In the genomic region with DNA sequence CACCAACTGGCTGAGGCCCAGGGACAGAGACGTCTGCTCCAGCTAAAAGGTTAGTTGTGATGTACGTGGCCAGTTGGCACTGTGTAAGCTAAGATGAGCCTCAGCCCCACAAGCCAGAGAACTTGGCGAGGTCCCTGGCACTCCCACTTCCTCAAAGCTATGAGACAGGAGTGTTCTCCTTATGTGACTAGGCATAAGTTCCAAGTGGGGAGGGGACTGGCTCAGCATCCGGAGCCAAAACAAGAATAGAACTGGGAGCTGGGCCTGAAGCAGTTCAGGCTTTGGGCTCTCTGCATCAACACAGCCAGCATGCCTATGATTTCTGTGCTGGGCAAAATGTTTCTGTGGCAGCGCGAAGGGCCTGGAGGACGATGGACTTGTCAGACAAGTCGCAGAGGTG, we compare ENCODE assay signal across 8 mouse cellular contexts. TPM values are rescaled to one million over a fixed set of nuclear protein-coding genes. Genes with fewer than 3 reads are reported as not detected.
DNase-seq lines count a peak whose midpoint lies in the region; ATAC-seq and TF ChIP-seq lines count a peak whose summit lies in the region.
"Had no signal": no experiment of that assay in that cellular context is flagged by ENCODE, and none has a peak within 500 bp of the region (broad histone marks: within the 10 kb centered on the region; RNA-seq: fewer than 3 reads in every experiment).

No protein-coding gene starts in this region.

- no peak for TF ChIP-seq CTCF in MEL (IDR thresholded peaks at IDR 0.05 in 2 of 3, conservative IDR thresholded peaks at IDR 0.05 in 1 of 3; ENCODE audit: control insufficient read depth in 1 of 3, insufficient read depth in 1 of 3, low read depth in 2 of 3, low read length in 3 of 3, poor library complexity in 1 of 3, severe bottlenecking in 1 of 3)
- TF ChIP-seq CTCF in forebrain, postnatal 0 days (IDR thresholded peaks at IDR 0.05; ENCODE audit: low read depth) = no peak

- DNase-seq in 3T3-L1 (ENCODE audit: low read depth, low spot score) (peak; percentile 51), MEL (ENCODE audit: low read depth, low spot score) (peak; percentile 40)
- peak; percentile 80 for DNase-seq in forebrain, postnatal 0 days
- peak; percentile 57 for DNase-seq in right cerebral cortex, postnatal 4 days
- DNase-seq in urinary bladder, adult 2 months (ENCODE audit: low spot score) = no peak

- H3K4me1 ChIP-seq in MEL (ENCODE audit: control insufficient read depth in 1 of 2, insufficient read depth in 2 of 2, low read length in 2 of 2) = no peaks in the 10 kb centered on the region
- peaks cover 7% of the 10 kb centered on the region; the same call in 1 of the 2 replicates for H3K4me1 ChIP-seq in forebrain, postnatal 0 days (ENCODE audit: insufficient read depth)
- H3K4me1 ChIP-seq in hindbrain, embryonic 12.5 days = peaks cover 42% of the 10 kb centered on the region
- H3K4me1 ChIP-seq in lung, embryonic 16.5 days (replicated peaks; ENCODE audit: control insufficient read depth, insufficient read depth, low read length) = peaks cover 25% of the 10 kb centered on the region

- H3K4me3 ChIP-seq in MEL (ENCODE audit: control insufficient read depth in 1 of 2, insufficient read depth in 1 of 2, low read depth in 2 of 2, low read length in 2 of 2) = no peak overlapping the region
- peak overlapping the region; percentile 47; the same call in 1 of the 2 replicates for H3K4me3 ChIP-seq in forebrain, postnatal 0 days (ENCODE audit: low read depth, low read length)
- no peak overlapping the region for H3K4me3 ChIP-seq in hindbrain, embryonic 12.5 days
- no peak overlapping the region for H3K4me3 ChIP-seq in lung, embryonic 16.5 days (ENCODE audit: low read length)

- no peak for TF ChIP-seq RAD21 in MEL (IDR thresholded peaks at IDR 0.05; ENCODE audit: low read depth, low read length)

- no peaks in the 10 kb centered on the region for H3K9me3 ChIP-seq in MEL (replicated peaks; ENCODE audit: insufficient read depth, low read length)
- H3K9me3 ChIP-seq in forebrain, postnatal 0 days (ENCODE audit: low read length) = no peaks in the 10 kb centered on the region
- no peaks in the 10 kb centered on the region for H3K9me3 ChIP-seq in hindbrain, embryonic 12.5 days (replicated peaks)
- H3K9me3 ChIP-seq in lung, embryonic 16.5 days (ENCODE audit: control insufficient read depth, low read length) = no peaks in the 10 kb centered on the region

- ATAC-seq in forebrain, postnatal 0 days = peak; percentile 8; the same call in 1 of the 2 replicates
- no peak for ATAC-seq in hindbrain, embryonic 12.5 days (ENCODE audit: low FRiP score)
- ATAC-seq in lung, embryonic 16.5 days (ENCODE audit: low read depth) = no peak

- WGBS in forebrain, postnatal 0 days = 52% methylated on average over 8 of the region's 8 CpGs
- 66% methylated on average over 8 of the region's 8 CpGs for WGBS in hindbrain, embryonic 12.5 days
- 59% methylated on average over 8 of the region's 8 CpGs for WGBS in lung, embryonic 16.5 days

- H3K9ac ChIP-seq in MEL (ENCODE audit: control insufficient read depth, low read depth, low read length, poor library complexity, severe bottlenecking) = no peak overlapping the region
- H3K9ac ChIP-seq in forebrain, postnatal 0 days = no peak overlapping the region
- H3K9ac ChIP-seq in hindbrain, embryonic 12.5 days = no peak overlapping the region
- no peak overlapping the region for H3K9ac ChIP-seq in lung, embryonic 16.5 days (ENCODE audit: low read length)

- no peak overlapping the region for H3K27ac ChIP-seq in MEL (ENCODE audit: control insufficient read depth, low read depth, low read length)
- H3K27ac ChIP-seq in forebrain, postnatal 0 days (ENCODE audit: low read depth, low read length) = peak overlapping the region; percentile 79
- H3K27ac ChIP-seq in hindbrain, embryonic 12.5 days = no peak overlapping the region
- H3K27ac ChIP-seq in lung, embryonic 16.5 days (ENCODE audit: low read length) = 0 out of 2 replicates have a peak overlapping the region, but pooled peaks have one; percentile 16
- H3K27ac ChIP-seq: macrophage had no signal

- H3K27me3 ChIP-seq in MEL (ENCODE audit: control insufficient read depth in 1 of 2, insufficient read depth in 2 of 2, low read length in 2 of 2) = no peaks in the 10 kb centered on the region
- no peaks in the 10 kb centered on the region for H3K27me3 ChIP-seq in forebrain, postnatal 0 days (ENCODE audit: insufficient read depth, low read length)
- H3K27me3 ChIP-seq in hindbrain, embryonic 12.5 days = no peaks in the 10 kb centered on the region
- H3K27me3 ChIP-seq in lung, embryonic 16.5 days (ENCODE audit: control insufficient read depth, insufficient read depth, low read depth, low read length) = no peaks in the 10 kb centered on the region; the same call in 1 of the 2 replicates

- no peak for TF ChIP-seq EP300 in MEL (IDR thresholded peaks at IDR 0.05; ENCODE audit: low read depth in 1 of 2, low read length in 2 of 2)

- H3K4me2 ChIP-seq in forebrain, postnatal 0 days (ENCODE audit: low read depth) = peak overlapping the region; percentile 69
- 0 out of 2 replicates have a peak overlapping the region, but pooled peaks have one; percentile 74 for H3K4me2 ChIP-seq in hindbrain, embryonic 12.5 days (replicated peaks)
- no peak overlapping the region for H3K4me2 ChIP-seq in lung, embryonic 16.5 days (ENCODE audit: low read depth, low read length)

- no peak for TF ChIP-seq POLR2A in MEL (IDR thresholded peaks at IDR 0.05; ENCODE audit: control insufficient read depth in 1 of 2, insufficient read depth in 1 of 2, low read depth in 1 of 2, low read length in 2 of 2, poor library complexity in 1 of 2)

- no peaks in the 10 kb centered on the region for H3K79me2 ChIP-seq in MEL (ENCODE audit: control insufficient read depth, insufficient read depth, low read length, poor library complexity)

- peaks cover 2 to 6% of the 10 kb centered on the region in 2 experiments; a peak in 3 of 4 replicates for H3K36me3 ChIP-seq in MEL (ENCODE audit: control insufficient read depth in 1 of 2, insufficient read depth in 2 of 2, low read length in 2 of 2)
- H3K36me3 ChIP-seq in forebrain, postnatal 0 days (ENCODE audit: insufficient read depth) = peaks cover 29% of the 10 kb centered on the region
- peaks cover 30% of the 10 kb centered on the region for H3K36me3 ChIP-seq in hindbrain, embryonic 12.5 days
- peaks cover 21% of the 10 kb centered on the region for H3K36me3 ChIP-seq in lung, embryonic 16.5 days (ENCODE audit: control insufficient read depth, insufficient read depth, low read length)

TF ChIP-seq in MEL, 35 proteins besides CTCF, POLR2A, EP300 and RAD21 (continues in another document):
- TF ChIP-seq GATA1 (IDR thresholded peaks at IDR 0.05; ENCODE audit: low read depth, low read length) = no peak

RNA-seq across cellular contexts. Expression of a gene that starts 1.7 kb away (rescaled TPM):
- total RNA-seq in MEL (2012; rRNA removed) = not detected in 2 replicates
- polyA plus RNA-seq in MEL (2012; ENCODE audit: insufficient read depth in 1 of 2, insufficient read length in 2 of 2, low read depth in 1 of 2, low replicate concordance in 2 of 2, missing spikeins in 1 of 2) = not detected
- total RNA-seq in forebrain, postnatal 0 days (2014; rRNA removed) = 169 and 200 TPM in 2 replicates
- polyA plus RNA-seq in forebrain, postnatal 0 days (2015; fragmentation: Nextera tagmentation; extraction: Ambion mirVana) = 81.6 and 89.9 TPM in 2 replicates
- polyA plus RNA-seq in hindbrain, embryonic 12.5 days (2016; fragmentation: Nextera tagmentation; extraction: Ambion mirVana) = 19.4 and 19.8 TPM in 2 replicates
- polyA plus RNA-seq in lung, embryonic 16.5 days (2015; fragmentation: Nextera tagmentation; extraction: Ambion mirVana) = 7.8 and 9.1 TPM in 2 replicates
- polyA plus RNA-seq in urinary bladder, adult 2 months (2012; rRNA removed) = 14.4 and 18.1 TPM in 2 replicates

RNA-seq across cellular contexts. Expression of a gene that starts 22.7 kb away (rescaled TPM):
- total RNA-seq in MEL (2012; rRNA removed) = 174 and 180 TPM in 2 replicates
- 10 to 100 TPM in 1 of 2 experiments, not detected in 1; 95.4 TPM for polyA plus RNA-seq in MEL (2012; ENCODE audit: insufficient read depth in 1 of 2, insufficient read length in 2 of 2, low read depth in 1 of 2, low replicate concordance in 2 of 2, missing spikeins in 1 of 2)
- total RNA-seq in forebrain, postnatal 0 days (2014; rRNA removed) = 43.7 and 55.3 TPM in 2 replicates
- 87.4 and 103 TPM in 2 replicates for polyA plus RNA-seq in forebrain, postnatal 0 days (2015; fragmentation: Nextera tagmentation; extraction: Ambion mirVana)
- polyA plus RNA-seq in hindbrain, embryonic 12.5 days (2016; fragmentation: Nextera tagmentation; extraction: Ambion mirVana) = 68.6 and 80.7 TPM in 2 replicates
- polyA plus RNA-seq in lung, embryonic 16.5 days (2015; fragmentation: Nextera tagmentation; extraction: Ambion mirVana) = 74.3 and 87.5 TPM in 2 replicates
- 36.3 and 40.9 TPM in 2 replicates for polyA plus RNA-seq in urinary bladder, adult 2 months (2012; rRNA removed)

RNA-seq across cellular contexts. Expression of a gene that starts 22.8 kb away (rescaled TPM):
- total RNA-seq in MEL (2012; rRNA removed) = 3.6 and 5.4 TPM in 2 replicates
- polyA plus RNA-seq in MEL (2012; ENCODE audit: insufficient read depth in 1 of 2, insufficient read length in 2 of 2, low read depth in 1 of 2, low replicate concordance in 2 of 2, missing spikeins in 1 of 2) = 1 to 10 TPM in 1 of 2 experiments, not detected in 1; 9.4 TPM
- total RNA-seq in forebrain, postnatal 0 days (2014; rRNA removed) = 41.9 and 47.9 TPM in 2 replicates
- 10.7 and 14.1 TPM in 2 replicates for polyA plus RNA-seq in forebrain, postnatal 0 days (2015; fragmentation: Nextera tagmentation; extraction: Ambion mirVana)
- 40.0 and 40.5 TPM in 2 replicates for polyA plus RNA-seq in hindbrain, embryonic 12.5 days (2016; fragmentation: Nextera tagmentation; extraction: Ambion mirVana)
- 5.8 and 8.2 TPM in 2 replicates for polyA plus RNA-seq in lung, embryonic 16.5 days (2015; fragmentation: Nextera tagmentation; extraction: Ambion mirVana)
- polyA plus RNA-seq in urinary bladder, adult 2 months (2012; rRNA removed) = 12.8 and 14.0 TPM in 2 replicates

RNA-seq across cellular contexts. Expression of a gene that starts 26.7 kb away (rescaled TPM):
- 409 and 425 TPM in 2 replicates for total RNA-seq in MEL (2012; rRNA removed)
- polyA plus RNA-seq in MEL (2012; ENCODE audit: insufficient read depth in 1 of 2, insufficient read length in 2 of 2, low read depth in 1 of 2, low replicate concordance in 2 of 2, missing spikeins in 1 of 2) = 100 to 1,000 TPM; 327 to 436 TPM
- 223 and 282 TPM in 2 replicates for total RNA-seq in forebrain, postnatal 0 days (2014; rRNA removed)
- 89.8 and 111 TPM in 2 replicates for polyA plus RNA-seq in forebrain, postnatal 0 days (2015; fragmentation: Nextera tagmentation; extraction: Ambion mirVana)
- polyA plus RNA-seq in hindbrain, embryonic 12.5 days (2016; fragmentation: Nextera tagmentation; extraction: Ambion mirVana) = 197 and 200 TPM in 2 replicates
- 139 and 140 TPM in 2 replicates for polyA plus RNA-seq in lung, embryonic 16.5 days (2015; fragmentation: Nextera tagmentation; extraction: Ambion mirVana)
- 199 and 209 TPM in 2 replicates for polyA plus RNA-seq in urinary bladder, adult 2 months (2012; rRNA removed)

RNA-seq across cellular contexts. Expression of a gene that starts 38.1 kb away (rescaled TPM):
- total RNA-seq in MEL (2012; rRNA removed) = not detected in 2 replicates
- polyA plus RNA-seq in MEL (2012; ENCODE audit: insufficient read depth in 1 of 2, insufficient read length in 2 of 2, low read depth in 1 of 2, low replicate concordance in 2 of 2, missing spikeins in 1 of 2) = not detected
- total RNA-seq in forebrain, postnatal 0 days (2014; rRNA removed) = 15.8 and 15.9 TPM in 2 replicates
- 3.4 and 3.6 TPM in 2 replicates for polyA plus RNA-seq in forebrain, postnatal 0 days (2015; fragmentation: Nextera tagmentation; extraction: Ambion mirVana)
- 6.0 and 6.4 TPM in 2 replicates for polyA plus RNA-seq in hindbrain, embryonic 12.5 days (2016; fragmentation: Nextera tagmentation; extraction: Ambion mirVana)
- 3.3 and 3.8 TPM in 2 replicates for polyA plus RNA-seq in lung, embryonic 16.5 days (2015; fragmentation: Nextera tagmentation; extraction: Ambion mirVana)
- polyA plus RNA-seq in urinary bladder, adult 2 months (2012; rRNA removed) = 18.1 and 18.5 TPM in 2 replicates
- polyA plus RNA-seq: macrophage had no signal

Comparison
In these comparisons a context has a peak if more than half of its experiments do, and no peak if none do; other contexts are left out.
1. H3K27ac ChIP-seq: peak in forebrain, postnatal 0 days (single experiment) and lung, embryonic 16.5 days (single experiment); none in MEL (single experiment) and hindbrain, embryonic 12.5 days (single experiment).